Mouse (Mus musculus): ENCODE measurements at regions not wholly inside any gene's neighbourhood (a gene's known extent, or its start where the extent isn't known, plus 50 kb on each side); places are given as distances from the start of the nearest gene placed in this dataset.

- TF ChIP-seq CTCF (IDR thresholded peaks at IDR 0.05; ENCODE audit: low read depth) (no peak), EP300 (IDR thresholded peaks at IDR 0.05; ENCODE audit: low read depth) (no peak)
Measured at GRCm38 (mm10) chr11:19332727-19333126, 313.9 kb upstream of the Meis1 start.
